Mouse (Mus musculus): Measurements from ENCODE around the gene Lpxn.

Lpxn gene

GRCm38 (mm10) chr19:12795511-12796327, at the start of gene Lpxn, which contains the start of gene Zfp91:
Gene Lpxn (plus strand): TSS chr19:12796193.
Gene Zfp91 (minus strand): TSS chr19:12796126.
- peak; percentile 96 to 99 for DNase-seq

DNA sequence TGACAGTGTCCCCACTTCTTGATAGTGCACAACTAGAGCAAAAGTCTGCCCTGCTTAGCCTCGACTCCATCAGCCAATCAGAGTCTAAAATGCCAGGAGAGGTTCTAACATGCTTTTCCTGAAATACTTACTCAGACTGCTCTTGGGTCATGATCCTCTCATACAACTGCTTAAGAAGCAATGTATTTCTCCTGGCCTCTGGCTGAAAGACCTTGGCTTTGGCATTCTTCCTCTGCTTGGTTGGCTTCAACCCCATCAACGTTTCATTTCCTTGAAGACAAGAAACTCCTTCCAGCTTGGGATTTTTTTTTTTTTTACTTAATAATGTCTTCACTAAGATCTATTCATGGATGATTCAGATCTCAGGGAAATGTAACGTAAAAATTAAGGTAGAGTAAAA, 39.7 kb upstream of the Lpxn start:
- no peak for DNase-seq

- no peak for DNase-seq
Observed at GRCm38 (mm10) chr19:12758936-12759478, 37.0 kb upstream of the Lpxn start.

- DNase-seq, result peak; percentile 87 to 90
Observed at GRCm38 (mm10) chr19:12759656-12760055, 36.3 kb upstream of the Lpxn start.

DNA sequence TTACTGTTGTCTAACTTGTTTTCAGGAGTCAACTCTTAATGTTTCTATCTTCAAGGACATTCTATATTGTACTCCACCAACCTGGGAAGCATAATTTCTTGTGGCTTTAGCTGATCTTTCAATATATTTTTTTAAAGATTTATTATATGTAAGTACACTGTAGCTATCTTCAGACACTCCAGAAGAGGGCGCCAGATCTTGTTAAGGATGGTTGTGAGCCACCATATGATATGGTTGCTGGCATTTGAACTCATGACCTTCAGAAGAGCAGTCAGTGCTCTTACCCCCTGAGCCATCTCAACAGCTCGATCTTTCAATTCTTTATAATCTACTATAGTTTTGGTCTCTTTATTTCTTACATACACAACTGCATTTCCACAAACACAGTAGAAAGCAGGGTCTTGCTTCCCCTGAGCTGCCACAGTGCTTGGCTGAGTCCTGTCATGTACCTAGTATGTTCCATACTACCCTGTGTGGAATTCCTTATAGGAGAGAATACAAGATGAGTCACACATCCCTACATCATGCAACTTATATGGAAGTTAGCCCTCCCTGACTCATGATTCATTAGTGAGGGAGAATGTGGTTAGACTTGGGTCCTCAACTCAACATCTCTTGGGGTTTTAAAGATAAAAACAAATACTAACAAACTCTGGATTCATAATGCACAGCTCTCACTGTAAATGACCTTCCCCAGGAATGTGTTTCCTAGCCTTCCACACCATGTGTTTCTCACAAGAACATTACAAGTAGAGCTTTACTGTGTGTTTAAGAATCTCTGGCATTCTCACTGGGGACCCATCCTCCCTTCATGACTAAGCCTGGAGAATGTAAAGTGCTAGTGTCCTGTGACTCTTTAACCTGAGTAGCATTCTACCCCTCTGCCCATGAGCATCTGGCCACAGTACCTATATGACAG, 33.5 kb upstream of the Lpxn start:
- no peak for DNase-seq

GRCm38 (mm10) chr19:12765308-12765707, 30.7 kb upstream of the Lpxn start, which contains the start of gene Cntf:
Gene Cntf (minus strand): TSS chr19:12765632.
- no peak for DNase-seq

GRCm38 (mm10) chr19:12770888-12771287, 25.1 kb upstream of the Lpxn start:
- no peak for DNase-seq

DNA sequence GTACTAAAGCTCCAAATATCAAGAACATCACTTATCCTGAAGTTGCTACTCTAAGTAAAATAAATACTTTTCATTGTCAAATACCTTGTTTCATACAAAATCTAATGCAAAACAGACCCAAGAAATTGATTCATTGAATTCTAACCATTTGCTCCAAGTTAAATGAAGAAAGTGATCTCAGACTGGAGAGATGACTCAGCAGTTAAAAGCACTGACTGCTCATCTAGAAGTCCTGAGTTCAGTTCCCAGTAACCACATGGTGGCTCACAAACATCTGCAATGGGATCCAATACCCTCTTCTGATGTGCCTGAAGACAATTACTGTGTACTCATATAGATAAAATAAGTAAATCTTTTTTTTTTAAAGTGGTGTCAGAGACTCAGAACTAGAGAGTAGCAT, 15.6 kb upstream of the Lpxn start:
- no peak for DNase-seq

DNA sequence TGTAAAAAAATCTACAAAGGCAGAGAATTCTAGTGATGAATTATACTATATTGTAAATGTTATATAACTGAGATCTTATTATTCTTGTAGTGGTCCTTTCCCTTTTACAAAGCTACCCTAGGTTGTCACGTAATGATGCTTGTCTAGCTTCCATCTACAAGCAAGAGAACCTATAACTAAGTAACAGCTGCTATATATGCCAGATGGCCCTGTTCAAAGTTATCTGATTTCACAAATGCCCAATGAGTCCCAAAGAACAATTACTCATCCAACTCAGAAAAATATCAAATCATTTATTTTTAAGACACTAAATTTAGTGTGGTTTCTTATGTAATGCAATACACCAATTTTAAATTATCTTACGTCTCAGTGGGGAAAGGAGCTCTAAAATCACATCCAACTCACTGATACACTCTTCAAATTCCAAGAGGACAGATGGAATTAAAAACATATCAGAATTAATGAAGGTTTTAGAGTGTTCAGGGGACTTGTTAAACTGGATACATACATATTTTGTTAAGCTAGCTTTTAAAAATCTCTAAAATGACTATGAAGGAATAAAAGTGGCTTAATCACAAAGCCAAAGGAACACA, 9.1 kb upstream of the Lpxn start:
- DNase-seq, result no peak

GRCm38 (mm10) chr19:12787721-12788120, 8.3 kb upstream of the Lpxn start:
- DNase-seq, result no peak

- DNase-seq, result no peak
Observed at GRCm38 (mm10) chr19:12792374-12792773, 3.6 kb upstream of the Lpxn start.

- DNase-seq, result peak; percentile 87 to 90
Observed at GRCm38 (mm10) chr19:12794056-12795044, 1.6 kb upstream of the Lpxn start.

- no peak for DNase-seq
Observed at GRCm38 (mm10) chr19:12795110-12795509, 883 bp upstream of the Lpxn start.

DNA sequence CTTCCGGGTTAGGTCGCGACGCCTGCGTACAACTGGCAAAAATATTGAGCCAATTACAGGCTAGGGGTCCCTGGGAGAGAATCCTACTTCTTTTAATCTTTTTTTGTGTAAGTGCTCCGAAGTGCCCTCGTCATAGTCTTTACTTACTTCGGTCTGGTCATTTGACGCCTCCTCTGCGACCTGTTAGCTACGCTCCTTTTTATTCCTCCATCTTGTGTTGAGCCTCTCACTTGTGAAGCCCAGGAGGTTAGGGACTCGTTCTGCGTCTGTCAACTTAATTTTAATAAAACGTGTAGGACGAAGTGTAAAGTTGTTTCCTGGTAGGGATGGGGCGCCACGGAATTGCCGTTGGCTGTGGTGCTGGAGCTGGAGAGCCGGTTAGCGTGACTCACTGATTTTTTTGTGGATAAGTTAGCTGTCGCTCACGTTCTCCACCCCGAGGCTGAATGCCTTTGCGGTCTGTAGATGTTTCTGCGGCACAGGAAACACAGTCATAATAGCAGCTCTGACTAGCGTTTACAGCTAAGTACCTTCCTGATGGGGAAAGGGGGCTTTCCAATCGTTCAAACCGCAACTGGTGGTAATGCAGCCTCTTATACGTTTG, 437 bp downstream of the Lpxn start:
- peak in 1 of 2 experiments; percentile 62 for DNase-seq

- DNase-seq, result peak in 1 of 2 experiments; percentile 37
Observed at GRCm38 (mm10) chr19:12797071-12797470, 1.1 kb downstream of the Lpxn start.

DNA sequence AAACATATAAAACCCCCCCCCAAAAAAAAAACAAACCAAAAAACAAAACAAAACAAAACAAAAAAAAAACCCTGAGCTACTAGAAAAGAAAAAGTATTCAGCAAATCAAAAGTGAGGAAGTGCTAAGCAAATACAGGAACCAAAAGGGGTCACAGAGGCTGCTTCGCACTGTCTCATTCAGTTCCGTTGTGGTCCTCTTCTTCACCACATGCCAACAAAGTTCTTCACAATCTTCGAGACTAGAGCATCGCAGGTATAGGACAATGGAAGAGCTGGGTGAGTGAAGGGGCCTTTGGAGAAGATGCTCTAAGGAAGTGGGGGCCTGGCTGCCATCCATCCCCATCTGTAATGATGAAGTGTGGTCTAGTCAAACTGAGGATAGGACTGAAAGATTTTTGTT, 2.4 kb downstream of the Lpxn start:
- DNase-seq, result no peak

DNA sequence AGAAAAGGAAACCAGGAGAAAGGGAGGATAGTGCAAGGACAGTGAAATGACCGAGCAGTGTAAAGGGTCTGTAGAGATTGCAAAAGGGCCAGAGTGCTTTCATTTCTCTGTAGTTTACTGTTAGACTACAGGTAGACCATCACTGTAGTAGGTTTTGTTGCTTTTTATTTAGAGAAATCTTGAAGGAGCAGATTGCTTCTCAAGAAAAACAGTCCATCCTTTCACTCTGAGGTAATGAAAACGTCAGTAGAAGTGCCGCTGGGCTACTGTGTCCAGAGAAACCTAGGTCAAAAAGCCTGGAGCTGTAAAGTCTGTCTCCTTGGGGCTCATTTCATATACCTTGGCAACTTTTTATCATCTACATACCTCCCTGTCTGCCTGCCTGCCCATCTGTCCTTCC, 3.1 kb downstream of the Lpxn start:
- DNase-seq, result no peak

DNA sequence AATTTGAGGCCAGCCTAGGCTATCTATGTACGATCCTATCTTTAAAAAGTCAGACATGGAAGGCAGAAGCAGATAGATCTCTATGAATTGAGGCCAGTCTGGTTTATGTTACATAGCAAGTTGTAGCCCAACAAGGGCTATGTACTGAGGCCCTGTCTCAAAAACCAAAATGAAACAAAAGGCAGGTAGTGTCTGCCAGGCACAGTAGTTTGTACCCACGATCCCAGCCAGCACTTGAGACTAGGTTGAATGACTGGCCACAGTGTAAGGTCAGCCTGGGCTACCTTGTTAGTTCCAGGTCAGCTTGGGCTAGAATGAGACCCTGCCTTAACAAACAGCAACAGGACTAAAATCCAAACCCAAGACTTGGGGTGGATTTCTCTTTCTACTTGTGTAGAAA, 4.6 kb downstream of the Lpxn start:
- DNase-seq, result no peak

DNA sequence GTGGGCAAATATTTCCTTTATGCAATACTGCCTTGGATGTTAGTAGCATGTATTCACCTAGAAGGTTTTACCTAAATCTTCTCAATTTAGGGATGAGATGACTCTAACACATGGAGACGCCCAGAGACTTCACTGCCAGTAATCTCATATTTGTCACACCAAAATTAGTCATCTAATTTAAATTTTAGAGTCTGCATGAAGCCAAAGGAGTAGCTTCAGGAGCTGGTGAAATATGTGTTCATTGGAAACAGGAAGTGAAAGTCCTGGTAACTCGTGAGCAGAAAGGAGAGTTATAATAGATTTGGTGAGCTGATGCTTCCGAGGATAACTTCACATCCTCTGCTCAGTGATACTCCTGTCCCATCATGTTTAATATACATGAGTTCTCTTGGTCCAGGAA, 5.1 kb downstream of the Lpxn start:
- no peak for DNase-seq

- DNase-seq, result no peak
Observed at GRCm38 (mm10) chr19:12802830-12803229, 6.8 kb downstream of the Lpxn start.

- DNase-seq, result no peak
Observed at GRCm38 (mm10) chr19:12804237-12804636, 8.2 kb downstream of the Lpxn start.
